Mouse (Mus musculus) kidney, embryonic 16.5 days (tissue): ENCODE results near the gene Rtl10. TPM values are rescaled to one million over a fixed set of nuclear protein-coding genes. Genes with fewer than 3 reads are reported as not detected.
A peak's percentile ranks its signal among the peaks of the same experiment; 100 is the strongest.

Experiments used
- ATAC-seq: fragments of 200-750 bp; cut with Nextera tagmentation; 2 replicates; pipeline ENCODE4 v1.8.0; 2017; ENCODE audit warnings: moderate TSS enrichment; ENCODE audit not compliant: low FRiP score, low TSS enrichment
- H3K27ac ChIP-seq: fragments of 300-500 bp; sonication (generic); 2 replicates; pipeline ENCODE4 v1.5.1; 2014; ENCODE audit warnings: low read length
- H3K27me3 ChIP-seq: fragments of 300-500 bp; sonication (generic); 2 replicates; pipeline ENCODE4 v1.6.1; 2014; ENCODE audit warnings: low read length, control low read depth, mixed read lengths; ENCODE audit not compliant: insufficient read depth
- H3K36me3 ChIP-seq: fragments of 300-500 bp; sonication (generic); 2 replicates; pipeline ENCODE4 v1.6.1; 2014; ENCODE audit warnings: low read length, control low read depth, mixed read lengths; ENCODE audit not compliant: insufficient read depth
- H3K4me1 ChIP-seq: fragments of 300-500 bp; sonication (generic); 2 replicates; pipeline ENCODE4 v1.6.1; 2014; ENCODE audit warnings: low read length, control low read depth, mixed read lengths; ENCODE audit not compliant: insufficient read depth
- H3K4me2 ChIP-seq: fragments of 300-500 bp; sonication (generic); replicated peaks from 2 replicates; pipeline ENCODE4 v1.6.1; 2014; ENCODE audit warnings: low read depth, low read length
- H3K4me3 ChIP-seq: fragments of 300-500 bp; sonication (generic); 2 replicates; pipeline ENCODE4 v1.5.1; 2014; ENCODE audit warnings: mild to moderate bottlenecking, low read length
- H3K9ac ChIP-seq: fragments of 300-500 bp; sonication (generic); replicated peaks from 2 replicates; pipeline ENCODE4 v1.6.1; 2014; ENCODE audit warnings: low read length
- H3K9me3 ChIP-seq: fragments of 300-500 bp; sonication (generic); 2 replicates; pipeline ENCODE4 v1.6.1; 2016; ENCODE audit warnings: low read length, control low read depth
- WGBS: fragments of 180-500 bp; shearing (Covaris S2); extraction: QIAGEN DNeasy Blood & Tissue Kit; methylation state at CpG from one replicate; pipeline ENCODE4 v1.1.7; 2014; 5-methylcytosine and 5-hydroxymethylcytosine counted together
- polyA plus RNA-seq: library from polyadenylated mRNA; unstranded; fragments of >200 nt; fragmentation: Nextera tagmentation; extraction: Ambion mirVana; gene quantifications from 2 replicates; pipeline ENCODE4 v1.2.1, GENCODE M21; 2015

Rtl10 gene
- 3.3 and 4.3 TPM in 2 replicates for polyA plus RNA-seq

DNA sequence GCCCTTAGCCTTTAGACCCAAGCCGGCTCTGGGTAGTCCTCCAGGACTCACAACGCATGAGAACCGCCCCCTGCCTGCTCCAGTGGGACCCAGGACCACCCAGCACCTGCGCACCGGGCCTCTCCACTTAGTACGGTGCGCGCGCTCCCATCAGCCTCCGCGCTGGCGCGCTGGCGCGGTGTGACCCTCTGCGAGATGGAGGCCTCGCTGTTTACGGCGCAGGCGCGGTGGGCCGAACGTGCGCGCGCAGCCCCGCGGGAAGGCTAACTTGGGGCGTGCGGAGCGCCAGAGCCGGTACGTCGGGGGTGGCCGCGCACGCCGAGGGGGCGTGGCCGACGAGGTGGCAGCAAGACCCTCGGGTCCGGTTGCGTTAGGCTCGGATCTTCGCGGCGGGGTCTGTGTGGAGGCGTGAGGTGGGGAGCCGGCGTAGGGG is at the start of gene Rtl10, which contains the start of gene Gnb1l:
Gene Rtl10 (plus strand): TSS at position 344 of the 433 bp plus-strand sequence.
Gene Gnb1l (plus strand): TSS at position 156 of the 433 bp plus-strand sequence.
- Histone ChIP-seq H3K4me3 (peak within 1 kb of the TSS; percentile 62), H3K9ac (peak within 1 kb of the TSS; percentile 74), H3K9me3 (no peaks in the 10 kb centered on the region), H3K36me3 (peaks cover 9% of the 10 kb centered on the region), H3K27ac (peak within 1 kb of the TSS; percentile 90), H3K27me3 (no peaks in the 10 kb centered on the region), H3K4me2 (peak within 1 kb of the TSS; percentile 89), H3K4me1 (peaks cover 18% of the 10 kb centered on the region)
- WGBS, result 0% methylated on average over 43 of the region's 51 CpGs
- ATAC-seq, result peak; percentile 97

GRCm38 (mm10) chr16:18449005-18449404 is 49.7 kb upstream of the Rtl10 start:
- Histone ChIP-seq H3K4me1 (peaks cover 42% of the 10 kb centered on the region), H3K27ac (no peak overlapping the region), H3K27me3 (0 out of 2 replicates have a peak, but pooled peaks cover 2% of the 10 kb centered on the region), H3K9me3 (no peaks in the 10 kb centered on the region), H3K9ac (no peak overlapping the region), H3K4me3 (no peak overlapping the region), H3K4me2 (no peak overlapping the region), H3K36me3 (0 out of 2 replicates have a peak, but pooled peaks cover 7% of the 10 kb centered on the region)
- 93% methylated on average over 4 of the region's 4 CpGs for WGBS
- no peak for ATAC-seq

GRCm38 (mm10) chr16:18451486-18452181 is 47.1 kb upstream of the Rtl10 start:
- Histone ChIP-seq H3K36me3 (peaks cover 10% of the 10 kb centered on the region; the same call in 1 of the 2 replicates), H3K4me1 (peaks cover 42% of the 10 kb centered on the region), H3K4me2 (no peak overlapping the region), H3K27me3 (0 out of 2 replicates have a peak, but pooled peaks cover 2% of the 10 kb centered on the region), H3K9ac (no peak overlapping the region), H3K27ac (no peak overlapping the region), H3K9me3 (no peaks in the 10 kb centered on the region), H3K4me3 (no peak overlapping the region)
- ATAC-seq, result peak; percentile 52
- WGBS, result 28% methylated on average over 9 of the region's 9 CpGs

DNA sequence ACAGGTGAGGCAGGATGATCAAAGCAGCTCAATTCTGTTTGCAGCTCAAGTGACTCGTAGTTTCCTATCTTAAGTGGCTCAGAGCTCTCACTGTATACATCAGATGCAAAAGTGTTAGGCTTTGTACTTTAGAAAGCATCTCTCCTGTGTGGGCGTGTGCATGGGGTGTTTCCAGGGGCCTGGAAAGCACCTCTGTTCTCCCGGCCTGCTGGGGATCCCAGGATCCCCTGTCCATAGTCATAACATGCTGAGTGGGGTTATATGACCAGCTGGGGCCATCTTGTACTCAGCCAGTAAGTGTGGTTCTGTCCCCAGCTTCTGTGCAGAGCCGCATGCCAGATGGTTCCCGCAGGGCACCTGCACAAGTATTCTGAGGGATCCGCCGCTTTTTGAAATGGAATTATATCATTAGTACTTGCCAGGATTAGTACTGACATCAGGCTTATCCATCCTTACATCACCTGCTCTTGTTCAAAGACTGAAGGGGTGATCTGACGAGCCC is 46.3 kb upstream of the Rtl10 start:
- no peak overlapping the region for H3K27ac ChIP-seq
- no peak for ATAC-seq
- no peak overlapping the region for H3K4me3 ChIP-seq
- H3K36me3 ChIP-seq, result peaks cover 15% of the 10 kb centered on the region
- H3K9me3 ChIP-seq, result no peaks in the 10 kb centered on the region
- WGBS, result 84% methylated on average over 8 of the region's 8 CpGs
- H3K27me3 ChIP-seq, result 0 out of 2 replicates have a peak, but pooled peaks cover 2% of the 10 kb centered on the region
- H3K9ac ChIP-seq, result no peak overlapping the region
- H3K4me1 ChIP-seq, result peaks cover 34% of the 10 kb centered on the region
- no peak overlapping the region for H3K4me2 ChIP-seq

GRCm38 (mm10) chr16:18453846-18454245 is 44.9 kb upstream of the Rtl10 start:
- Histone ChIP-seq H3K4me1 (peaks cover 22% of the 10 kb centered on the region), H3K27me3 (0 out of 2 replicates have a peak, but pooled peaks cover 2% of the 10 kb centered on the region), H3K27ac (no peak overlapping the region), H3K4me3 (no peak overlapping the region), H3K36me3 (peaks cover 15% of the 10 kb centered on the region), H3K4me2 (no peak overlapping the region), H3K9ac (no peak overlapping the region), H3K9me3 (no peaks in the 10 kb centered on the region)
- WGBS, result 37% methylated on average over 5 of the region's 5 CpGs
- ATAC-seq, result 0 out of 2 replicates have a peak, but pooled peaks have one; percentile 21

DNA sequence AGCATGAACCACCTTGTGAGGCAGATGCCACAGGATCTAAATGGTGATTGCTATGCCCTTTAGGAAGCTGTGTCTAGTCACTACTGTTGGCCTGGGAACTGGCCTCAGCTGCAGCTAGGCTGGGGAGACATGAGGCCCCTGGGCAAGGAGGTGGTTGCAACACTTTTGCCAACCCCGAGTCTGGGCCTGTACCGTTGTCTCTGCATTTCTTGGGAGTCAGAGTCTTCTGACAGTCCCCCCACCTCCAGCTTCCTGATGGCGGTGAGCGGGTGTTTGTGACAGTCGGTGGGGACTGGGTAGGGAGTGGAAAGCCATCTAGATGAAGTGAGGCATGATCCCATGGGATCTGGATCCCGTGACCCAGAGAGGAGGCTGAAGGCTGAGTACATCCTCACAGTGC is 43.3 kb upstream of the Rtl10 start:
- Histone ChIP-seq H3K4me1 (peaks cover 36% of the 10 kb centered on the region), H3K27me3 (peaks cover 2% of the 10 kb centered on the region; the same call in 1 of the 2 replicates), H3K27ac (no peak overlapping the region), H3K9me3 (no peaks in the 10 kb centered on the region), H3K9ac (no peak overlapping the region), H3K4me3 (no peak overlapping the region), H3K4me2 (no peak overlapping the region), H3K36me3 (peaks cover 8% of the 10 kb centered on the region)
- no peak for ATAC-seq
- WGBS, result 84% methylated on average over 6 of the region's 6 CpGs

DNA sequence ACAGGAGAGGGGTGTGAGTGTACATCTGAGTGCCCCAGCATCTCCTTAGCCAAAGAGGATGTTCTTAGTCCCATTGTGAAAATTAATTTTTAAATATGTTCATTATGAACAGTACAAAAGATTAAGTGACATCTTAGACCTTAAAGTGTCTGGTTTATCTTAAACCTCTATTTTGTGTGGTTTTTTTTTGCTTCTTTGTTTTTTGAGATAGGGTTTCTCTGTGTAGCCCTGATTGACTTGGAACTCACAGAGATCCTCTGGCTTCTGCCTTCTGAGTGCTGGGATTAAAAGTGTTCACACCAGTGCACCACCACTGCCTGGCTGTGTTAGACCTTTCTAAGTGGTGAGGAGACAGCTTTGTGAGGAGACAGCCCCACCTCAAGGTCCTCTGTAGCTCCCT is 40.0 kb upstream of the Rtl10 start:
- Histone ChIP-seq H3K27me3 (no peaks in the 10 kb centered on the region; the same call in 1 of the 2 replicates), H3K36me3 (peaks cover 8% of the 10 kb centered on the region), H3K4me1 (peaks cover 17% of the 10 kb centered on the region), H3K4me3 (no peak overlapping the region), H3K9ac (no peak overlapping the region), H3K9me3 (no peaks in the 10 kb centered on the region), H3K27ac (no peak overlapping the region), H3K4me2 (no peak overlapping the region)
- no peak for ATAC-seq

GRCm38 (mm10) chr16:18459335-18459954 is 39.3 kb upstream of the Rtl10 start:
- H3K9me3 ChIP-seq, result no peaks in the 10 kb centered on the region
- H3K4me3 ChIP-seq, result no peak overlapping the region
- H3K4me1 ChIP-seq, result peaks cover 19% of the 10 kb centered on the region
- H3K4me2 ChIP-seq, result peak overlapping the region; percentile 33
- 0 out of 2 replicates have a peak overlapping the region, but pooled peaks have one; percentile 11 for H3K9ac ChIP-seq
- H3K27ac ChIP-seq, result peak overlapping the region; percentile 29
- no peaks in the 10 kb centered on the region; the same call in 1 of the 2 replicates for H3K27me3 ChIP-seq
- ATAC-seq, result no peak; the same call in 1 of the 2 replicates
- peaks cover 8% of the 10 kb centered on the region for H3K36me3 ChIP-seq
- WGBS, result 19% methylated on average over 12 of the region's 12 CpGs

DNA sequence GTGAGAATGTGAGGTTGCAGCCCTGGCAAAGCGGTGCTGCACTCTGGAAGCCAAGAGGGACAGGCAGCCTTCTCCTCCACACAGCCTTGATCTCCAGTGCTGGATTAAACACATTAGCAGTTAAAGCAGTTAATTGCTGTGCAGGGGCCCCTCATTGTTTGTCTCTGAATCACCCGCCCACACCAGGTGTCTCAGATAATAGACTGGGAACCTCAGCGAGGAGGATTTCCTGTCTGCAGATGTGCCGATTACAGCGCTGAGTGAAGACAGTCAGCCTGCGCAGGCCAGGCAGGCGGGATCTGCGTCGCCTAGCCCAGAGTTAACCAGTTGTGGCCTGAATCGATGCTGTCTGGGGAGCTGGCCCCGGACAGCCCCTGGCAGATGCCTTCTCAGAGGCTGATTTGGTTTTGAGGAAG is 38.7 kb upstream of the Rtl10 start:
- Histone ChIP-seq H3K4me3 (no peak overlapping the region), H3K27me3 (no peaks in the 10 kb centered on the region; the same call in 1 of the 2 replicates), H3K36me3 (peaks cover 8% of the 10 kb centered on the region), H3K27ac (peak overlapping the region; percentile 29), H3K4me2 (peak overlapping the region; percentile 33), H3K4me1 (peaks cover 21% of the 10 kb centered on the region), H3K9me3 (no peaks in the 10 kb centered on the region), H3K9ac (0 out of 2 replicates have a peak overlapping the region, but pooled peaks have one; percentile 11)
- 6% methylated on average over 11 of the region's 11 CpGs for WGBS
- ATAC-seq, result peak; percentile 64
